Mouse (Mus musculus): ENCODE measurements around the gene Ubl4b.

DNA sequence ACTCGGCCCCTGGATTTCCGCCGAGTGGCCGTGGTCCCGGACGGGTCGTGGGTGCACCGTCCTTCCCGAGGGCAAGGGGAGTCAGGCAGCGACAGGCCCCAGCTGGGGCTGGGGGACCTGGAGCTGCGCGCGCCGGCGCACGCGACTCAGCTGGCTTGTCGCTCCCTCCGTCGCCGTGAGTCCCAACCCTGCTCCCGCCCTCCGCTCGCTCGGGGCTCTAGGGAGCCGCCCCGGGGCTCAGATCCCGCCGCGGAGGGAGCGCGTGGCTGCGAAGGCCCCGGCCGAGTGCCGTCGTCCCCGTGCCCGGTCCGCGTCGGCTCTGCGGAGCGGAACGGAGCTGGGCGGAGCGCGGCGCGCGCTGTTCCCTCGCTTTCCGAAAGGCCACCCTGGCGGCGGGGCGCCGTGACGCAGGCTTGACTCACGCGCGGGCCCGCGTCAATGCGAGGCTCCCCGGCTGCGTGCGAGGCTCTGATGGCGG lies 37.2 kb downstream of the Ubl4b start, which contains the start of gene Slc6a17:
- TF ChIP-seq CTCF (IDR thresholded peaks at IDR 0.05; ENCODE audit: low read depth) (no peak), EP300 (IDR thresholded peaks at IDR 0.05; ENCODE audit: low read depth) (no peak)

Measured in liver, embryonic 14.5 days (tissue).